Mouse (Mus musculus): ENCODE measurements around the gene Gm5414. TPM values are rescaled to one million over a fixed set of nuclear protein-coding genes. Genes with fewer than 3 reads are reported as not detected.

Gm5414 gene
- polyA plus RNA-seq, 1 experiment from 2014 or later: not detected

DNA sequence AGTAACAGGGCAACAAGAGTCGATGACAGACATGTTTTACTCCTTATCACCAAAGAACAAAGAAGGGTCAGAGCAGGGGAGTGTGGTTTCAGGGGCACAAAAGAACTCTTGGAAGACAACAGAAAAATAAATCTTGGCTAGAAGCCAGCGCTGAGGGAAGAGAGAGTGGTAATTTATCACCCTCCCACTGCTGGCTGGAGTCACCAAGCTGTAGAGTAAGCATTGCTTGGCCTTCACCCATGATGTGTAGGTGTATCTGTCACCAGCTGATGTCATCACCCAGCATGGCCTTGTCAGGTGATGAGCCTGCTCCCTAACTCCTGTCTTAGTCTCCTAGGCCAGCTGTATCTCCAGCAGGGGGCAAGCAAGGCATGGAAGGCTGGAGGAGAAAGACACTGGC lies 43.5 kb downstream of the Gm5414 start:
- Histone ChIP-seq H3K4me1 (replicated peaks; ENCODE audit: control insufficient read depth, insufficient read depth) (no peaks in the 10 kb centered on the region), H3K36me3 (ENCODE audit: control insufficient read depth, insufficient read depth, low read length) (no peaks in the 10 kb centered on the region), H3K4me3 (ENCODE audit: low read depth, low read length) (no peak overlapping the region), H3K9me3 (ENCODE audit: control insufficient read depth, low read length) (no peaks in the 10 kb centered on the region), H3K27me3 (ENCODE audit: control insufficient read depth, insufficient read depth, low read length) (no peaks in the 10 kb centered on the region), H3K9ac (ENCODE audit: low read length) (no peak overlapping the region), H3K27ac (replicated peaks) (no peak overlapping the region), H3K4me2 (replicated peaks; ENCODE audit: low read depth) (no peak overlapping the region)
- ATAC-seq (ENCODE audit: low FRiP score, low TSS enrichment) (0 out of 2 replicates have a peak, but pooled peaks have one; percentile 24), DNase-seq (ENCODE audit: low spot score) (no peak)
- 20% methylated on average over 2 of the region's 2 CpGs for WGBS
- no peak for TF ChIP-seq EP300 (optimal IDR thresholded peaks at IDR 0.05)
- TF ChIP-seq CTCF (IDR thresholded peaks at IDR 0.05; ENCODE audit: low read depth): peak; percentile 48

DNA sequence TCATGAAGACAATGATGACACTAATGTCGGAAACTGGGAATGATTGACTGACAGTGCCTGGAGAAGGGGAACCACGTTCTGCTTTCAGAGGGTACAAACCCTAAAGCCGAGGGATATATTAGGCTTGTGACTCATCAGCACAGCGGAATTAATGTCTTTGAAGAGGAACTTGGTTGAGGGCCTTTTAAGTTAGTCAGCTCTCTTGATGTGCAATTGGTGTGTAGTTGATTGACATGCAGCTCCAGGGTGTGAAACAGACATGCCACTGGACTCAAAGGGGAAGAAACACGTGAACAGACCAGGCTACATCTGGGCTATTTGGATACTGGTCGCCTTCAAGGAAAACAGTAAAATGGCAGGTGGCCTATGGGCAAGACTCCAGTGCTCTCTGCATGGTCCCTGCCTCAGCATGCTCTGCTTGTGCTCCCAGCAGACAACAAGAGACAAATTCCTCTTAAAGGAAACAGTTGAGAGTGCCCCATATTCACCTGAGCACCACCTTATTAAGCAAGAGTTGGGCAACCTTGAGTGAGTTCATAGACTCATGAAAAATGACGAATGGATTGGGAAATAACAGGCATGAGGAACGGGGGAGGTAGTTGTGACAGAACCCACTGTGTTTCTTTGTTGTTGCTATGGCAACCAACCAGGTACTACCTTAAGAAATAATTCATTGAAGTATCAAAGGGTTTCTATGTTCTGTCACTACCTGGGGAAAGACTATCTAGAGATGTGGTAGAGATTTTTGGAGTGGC lies 44.6 kb downstream of the Gm5414 start:
- peak; percentile 4 for DNase-seq (ENCODE audit: low spot score)

GRCm38 (mm10) chr15:101581701-101582100 lies 46.3 kb downstream of the Gm5414 start:
- ATAC-seq (ENCODE audit: low FRiP score, low TSS enrichment): no peak
- TF ChIP-seq CTCF (IDR thresholded peaks at IDR 0.05; ENCODE audit: low read depth) (no peak), EP300 (optimal IDR thresholded peaks at IDR 0.05) (no peak)
- Histone ChIP-seq H3K9ac (ENCODE audit: low read length) (no peak overlapping the region), H3K4me2 (replicated peaks; ENCODE audit: low read depth) (no peak overlapping the region), H3K4me1 (replicated peaks; ENCODE audit: control insufficient read depth, insufficient read depth) (no peaks in the 10 kb centered on the region), H3K9me3 (ENCODE audit: control insufficient read depth, low read length) (no peaks in the 10 kb centered on the region), H3K27me3 (ENCODE audit: control insufficient read depth, insufficient read depth, low read length) (no peaks in the 10 kb centered on the region), H3K27ac (replicated peaks) (no peak overlapping the region), H3K4me3 (ENCODE audit: low read depth, low read length) (no peak overlapping the region), H3K36me3 (ENCODE audit: control insufficient read depth, insufficient read depth, low read length) (no peaks in the 10 kb centered on the region)
- peak; percentile 4 for DNase-seq (ENCODE audit: low spot score)
- WGBS: 71% methylated on average over 3 of the region's 3 CpGs

More for the DNA sequence above, 44.6 kb downstream of the Gm5414 start:
- no peak for ATAC-seq (ENCODE audit: low FRiP score, low TSS enrichment)
- H3K4me3 ChIP-seq (ENCODE audit: low read depth, low read length): no peak overlapping the region
- H3K4me2 ChIP-seq (replicated peaks; ENCODE audit: low read depth): no peak overlapping the region
- no peaks in the 10 kb centered on the region for H3K4me1 ChIP-seq (replicated peaks; ENCODE audit: control insufficient read depth, insufficient read depth)
- no peak overlapping the region for H3K27ac ChIP-seq (replicated peaks)
- no peaks in the 10 kb centered on the region for H3K9me3 ChIP-seq (ENCODE audit: control insufficient read depth, low read length)
- no peaks in the 10 kb centered on the region for H3K27me3 ChIP-seq (ENCODE audit: control insufficient read depth, insufficient read depth, low read length)
- H3K36me3 ChIP-seq (ENCODE audit: control insufficient read depth, insufficient read depth, low read length): no peaks in the 10 kb centered on the region
- H3K9ac ChIP-seq (ENCODE audit: low read length): no peak overlapping the region
- 63% methylated on average over 8 of the region's 8 CpGs for WGBS
- no peak for TF ChIP-seq CTCF (IDR thresholded peaks at IDR 0.05; ENCODE audit: low read depth)
- TF ChIP-seq EP300 (optimal IDR thresholded peaks at IDR 0.05): no peak

- Histone ChIP-seq H3K27ac (replicated peaks) (no peak overlapping the region), H3K4me1 (replicated peaks; ENCODE audit: control insufficient read depth, insufficient read depth) (no peaks in the 10 kb centered on the region), H3K4me2 (replicated peaks; ENCODE audit: low read depth) (no peak overlapping the region), H3K9ac (ENCODE audit: low read length) (no peak overlapping the region), H3K4me3 (ENCODE audit: low read depth, low read length) (no peak overlapping the region), H3K9me3 (ENCODE audit: control insufficient read depth, low read length) (no peaks in the 10 kb centered on the region), H3K36me3 (ENCODE audit: control insufficient read depth, insufficient read depth, low read length) (no peaks in the 10 kb centered on the region), H3K27me3 (ENCODE audit: control insufficient read depth, insufficient read depth, low read length) (no peaks in the 10 kb centered on the region)
- 63% methylated on average over 5 of the region's 5 CpGs for WGBS
- TF ChIP-seq EP300 (optimal IDR thresholded peaks at IDR 0.05): no peak
- ATAC-seq (ENCODE audit: low FRiP score, low TSS enrichment) (peak; percentile 47), DNase-seq (ENCODE audit: low spot score) (peak; percentile 35)
Observed at GRCm38 (mm10) chr15:101575506-101575905, 52.5 kb downstream of the Gm5414 start.

Small RNAs within 50 kb of the gene (microRNA-seq; reads per million reads assigned to microRNA genes)
- gene Gm44383 (not detected), gene Gm44479 (not detected)

Other genes with a start within 250 kb of the Gm5414 start
- 191 and 207 TPM in 2 replicates for gene Krt7, start 217.1 kb downstream of the Gm5414 start, polyA plus RNA-seq (2015; fragmentation: Nextera tagmentation; extraction: Ambion mirVana)
- gene Krt87, start 189.4 kb downstream of the Gm5414 start, polyA plus RNA-seq (2015; fragmentation: Nextera tagmentation; extraction: Ambion mirVana): 0.23 and 0.24 TPM in 2 replicates
- gene Krt88, start 180.4 kb downstream of the Gm5414 start, polyA plus RNA-seq (2015; fragmentation: Nextera tagmentation; extraction: Ambion mirVana): 0.15 TPM in 1 of 2 replicates, not detected in the other
- not detected in 2 replicates for gene Krt81, start 164.4 kb downstream of the Gm5414 start, polyA plus RNA-seq (2015; fragmentation: Nextera tagmentation; extraction: Ambion mirVana)
- gene Krt86, start 154.7 kb downstream of the Gm5414 start, polyA plus RNA-seq (2015; fragmentation: Nextera tagmentation; extraction: Ambion mirVana): 0.05 TPM in 1 of 2 replicates, not detected in the other
- 0.16 TPM in 1 of 2 replicates, not detected in the other for gene Krt83, start 136.7 kb downstream of the Gm5414 start, polyA plus RNA-seq (2015; fragmentation: Nextera tagmentation; extraction: Ambion mirVana)
- gene Gm49425, start 110.9 kb downstream of the Gm5414 start, polyA plus RNA-seq (2015; fragmentation: Nextera tagmentation; extraction: Ambion mirVana): not detected in 2 replicates
- 0.10 and 0.15 TPM in 2 replicates for gene Krt84, start 95.4 kb downstream of the Gm5414 start, polyA plus RNA-seq (2015; fragmentation: Nextera tagmentation; extraction: Ambion mirVana)
- gene Krt82, start 77.5 kb downstream of the Gm5414 start, polyA plus RNA-seq (2015; fragmentation: Nextera tagmentation; extraction: Ambion mirVana): 0.06 TPM in 1 of 2 replicates, not detected in the other
- 0.18 and 0.21 TPM in 2 replicates for gene Krt90, start 65.2 kb downstream of the Gm5414 start, polyA plus RNA-seq (2015; fragmentation: Nextera tagmentation; extraction: Ambion mirVana)
- 0.57 and 0.94 TPM in 2 replicates for gene Krt75, start 54.3 kb downstream of the Gm5414 start, polyA plus RNA-seq (2015; fragmentation: Nextera tagmentation; extraction: Ambion mirVana)
- 0.10 TPM in 1 of 2 replicates, not detected in the other for gene Gm5478, start 19.2 kb upstream of the Gm5414 start, polyA plus RNA-seq (2015; fragmentation: Nextera tagmentation; extraction: Ambion mirVana)
- gene Krt6b, start 52.1 kb upstream of the Gm5414 start, polyA plus RNA-seq (2015; fragmentation: Nextera tagmentation; extraction: Ambion mirVana): 3.3 and 4.7 TPM in 2 replicates
- gene Krt6a, start 66.1 kb upstream of the Gm5414 start, polyA plus RNA-seq (2015; fragmentation: Nextera tagmentation; extraction: Ambion mirVana): 30.7 and 42.9 TPM in 2 replicates
- 504 and 557 TPM in 2 replicates for gene Krt5, start 84.7 kb upstream of the Gm5414 start, polyA plus RNA-seq (2015; fragmentation: Nextera tagmentation; extraction: Ambion mirVana)
- not detected in 2 replicates for gene Krt71, start 114.9 kb upstream of the Gm5414 start, polyA plus RNA-seq (2015; fragmentation: Nextera tagmentation; extraction: Ambion mirVana)
- gene Krt72, start 158.3 kb upstream of the Gm5414 start, polyA plus RNA-seq (2015; fragmentation: Nextera tagmentation; extraction: Ambion mirVana): not detected in 2 replicates
- not detected in 2 replicates for gene Krt73, start 174.2 kb upstream of the Gm5414 start, polyA plus RNA-seq (2015; fragmentation: Nextera tagmentation; extraction: Ambion mirVana)
- not detected in 2 replicates for gene Krt2, start 190.0 kb upstream of the Gm5414 start, polyA plus RNA-seq (2015; fragmentation: Nextera tagmentation; extraction: Ambion mirVana)
- 588 and 700 TPM in 2 replicates for gene Krt1, start 222.6 kb upstream of the Gm5414 start, polyA plus RNA-seq (2015; fragmentation: Nextera tagmentation; extraction: Ambion mirVana)
- gene Krt77, start 241.5 kb upstream of the Gm5414 start, polyA plus RNA-seq (2015; fragmentation: Nextera tagmentation; extraction: Ambion mirVana): 5.1 and 5.3 TPM in 2 replicates

Data from stomach, postnatal 0 days (tissue).